Mouse (Mus musculus): ENCODE data around the gene Vmn1r55. TPM values are rescaled to one million over a fixed set of nuclear protein-coding genes. Genes with fewer than 3 reads are reported as not detected.
"Not testable (repeated sequence)": the region's sequence is repeated elsewhere in the genome, so short reads cannot be mapped to it uniquely, and the experiment has no call there.

Gene Vmn1r55
- polyA plus RNA-seq, 1 experiment from 2014 or later, result not detected

- DNase-seq (ENCODE audit: low spot score) (no peak), ATAC-seq (no peak)
- no peak overlapping the region for H3K4me3 ChIP-seq (ENCODE audit: low read depth, low read length)
- TF ChIP-seq EP300 (IDR thresholded peaks at IDR 0.05) (no peak), CTCF (IDR thresholded peaks at IDR 0.05) (no peak)
- no peak overlapping the region for H3K27ac ChIP-seq (ENCODE audit: low read length)
- no peaks in the 10 kb centered on the region for H3K27me3 ChIP-seq (replicated peaks; ENCODE audit: insufficient read depth, low read length)
- H3K4me1 ChIP-seq (ENCODE audit: insufficient read depth, low read depth, low read length), result peaks cover 7% of the 10 kb centered on the region
- H3K36me3 ChIP-seq (ENCODE audit: insufficient read depth, low read length), result peaks cover 12% of the 10 kb centered on the region; the same call in 1 of the 2 replicates
- WGBS, result 100% methylated on average over 1 of the region's 1 CpGs
- H3K4me2 ChIP-seq (replicated peaks; ENCODE audit: low read depth, low read length), result no peak overlapping the region
- H3K9ac ChIP-seq (replicated peaks; ENCODE audit: low read depth), result no peak overlapping the region
- H3K9me3 ChIP-seq (ENCODE audit: low read length), result no peaks in the 10 kb centered on the region
Observed at GRCm38 (mm10) chr7:5085512-5085911, 64.0 kb downstream of the Vmn1r55 start.

- Histone ChIP-seq H3K9ac (replicated peaks; ENCODE audit: low read depth) (no peak overlapping the region), H3K4me1 (ENCODE audit: insufficient read depth, low read depth, low read length) (peaks cover 7% of the 10 kb centered on the region), H3K4me2 (replicated peaks; ENCODE audit: low read depth, low read length) (no peak overlapping the region), H3K27me3 (replicated peaks; ENCODE audit: insufficient read depth, low read length) (no peaks in the 10 kb centered on the region), H3K9me3 (ENCODE audit: low read length) (no peaks in the 10 kb centered on the region), H3K4me3 (ENCODE audit: low read depth, low read length) (no peak overlapping the region), H3K36me3 (ENCODE audit: insufficient read depth, low read length) (peaks cover 5% of the 10 kb centered on the region; the same call in 1 of the 2 replicates), H3K27ac (ENCODE audit: low read length) (no peak overlapping the region)
- peak; percentile 38 for DNase-seq (ENCODE audit: low spot score)
- no peak for ATAC-seq
- 87% methylated on average over 18 of the region's 18 CpGs for WGBS
- TF ChIP-seq CTCF (IDR thresholded peaks at IDR 0.05) (no peak), EP300 (IDR thresholded peaks at IDR 0.05) (no peak)
Observed at GRCm38 (mm10) chr7:5083325-5084105, 66.0 kb downstream of the Vmn1r55 start.

GRCm38 (mm10) chr7:5081939-5082338, 67.5 kb downstream of the Vmn1r55 start:
- 78% methylated on average over 2 of the region's 2 CpGs for WGBS
- Histone ChIP-seq H3K9me3 (ENCODE audit: low read length) (no peaks in the 10 kb centered on the region), H3K4me2 (replicated peaks; ENCODE audit: low read depth, low read length) (no peak overlapping the region), H3K4me3 (ENCODE audit: low read depth, low read length) (no peak overlapping the region), H3K9ac (replicated peaks; ENCODE audit: low read depth) (no peak overlapping the region), H3K36me3 (ENCODE audit: insufficient read depth, low read length) (peaks cover 11% of the 10 kb centered on the region; the same call in 1 of the 2 replicates), H3K27ac (ENCODE audit: low read length) (no peak overlapping the region), H3K4me1 (ENCODE audit: insufficient read depth, low read depth, low read length) (peaks cover 7% of the 10 kb centered on the region), H3K27me3 (replicated peaks; ENCODE audit: insufficient read depth, low read length) (no peaks in the 10 kb centered on the region)
- peak; percentile 37 for DNase-seq (ENCODE audit: low spot score)
- no peak for ATAC-seq
- no peak for TF ChIP-seq CTCF (IDR thresholded peaks at IDR 0.05)
- TF ChIP-seq EP300 (IDR thresholded peaks at IDR 0.05), result no peak

GRCm38 (mm10) chr7:5081241-5081640, 68.2 kb downstream of the Vmn1r55 start:
- H3K9ac ChIP-seq (replicated peaks; ENCODE audit: low read depth), result no peak overlapping the region
- DNase-seq (ENCODE audit: low spot score) (no peak), ATAC-seq (no peak)
- H3K4me2 ChIP-seq (replicated peaks; ENCODE audit: low read depth, low read length), result peak overlapping the region; percentile 70
- TF ChIP-seq CTCF (IDR thresholded peaks at IDR 0.05), result no peak
- no peak for TF ChIP-seq EP300 (IDR thresholded peaks at IDR 0.05)
- H3K9me3 ChIP-seq (ENCODE audit: low read length), result no peaks in the 10 kb centered on the region
- H3K4me1 ChIP-seq (ENCODE audit: insufficient read depth, low read depth, low read length), result peaks cover 7% of the 10 kb centered on the region
- no peaks in the 10 kb centered on the region for H3K27me3 ChIP-seq (replicated peaks; ENCODE audit: insufficient read depth, low read length)
- peak overlapping the region; percentile 69; the same call in 1 of the 2 replicates for H3K4me3 ChIP-seq (ENCODE audit: low read depth, low read length)
- 42% methylated on average over 6 of the region's 6 CpGs for WGBS
- no peak overlapping the region for H3K27ac ChIP-seq (ENCODE audit: low read length)
- peaks cover 18% of the 10 kb centered on the region; the same call in 1 of the 2 replicates for H3K36me3 ChIP-seq (ENCODE audit: insufficient read depth, low read length)

- no peak for ATAC-seq
- Histone ChIP-seq H3K27me3 (replicated peaks; ENCODE audit: insufficient read depth, low read length) (no peaks in the 10 kb centered on the region), H3K9ac (replicated peaks; ENCODE audit: low read depth) (peak overlapping the region; percentile 79), H3K4me3 (ENCODE audit: low read depth, low read length) (peak overlapping the region; percentile 69), H3K4me1 (ENCODE audit: insufficient read depth, low read depth, low read length) (peaks cover 7% of the 10 kb centered on the region), H3K4me2 (replicated peaks; ENCODE audit: low read depth, low read length) (peak overlapping the region; percentile 70), H3K9me3 (ENCODE audit: low read length) (no peaks in the 10 kb centered on the region), H3K36me3 (ENCODE audit: insufficient read depth, low read length) (peaks cover 21% of the 10 kb centered on the region; the same call in 1 of the 2 replicates), H3K27ac (ENCODE audit: low read length) (peak overlapping the region; percentile 90)
- no peak for DNase-seq (ENCODE audit: low spot score)
- no peak for TF ChIP-seq EP300 (IDR thresholded peaks at IDR 0.05)
- no peak for TF ChIP-seq CTCF (IDR thresholded peaks at IDR 0.05)
- 7% methylated on average over 6 of the region's 6 CpGs for WGBS
Observed at GRCm38 (mm10) chr7:5080815-5081214, 68.7 kb downstream of the Vmn1r55 start.

GRCm38 (mm10) chr7:5080010-5080751, 69.3 kb downstream of the Vmn1r55 start, which contains the start of gene Epn1:
TSS of gene Epn1 (plus strand) at chr7:5080235.
- DNase-seq (ENCODE audit: low spot score) (peak; percentile 99), ATAC-seq (peak; percentile 99)
- Histone ChIP-seq H3K27ac (ENCODE audit: low read length) (peak within 1 kb of the TSS; percentile 90), H3K4me2 (replicated peaks; ENCODE audit: low read depth, low read length) (peak within 1 kb of the TSS; percentile 70), H3K4me3 (ENCODE audit: low read depth, low read length) (peak within 1 kb of the TSS; percentile 69), H3K9ac (replicated peaks; ENCODE audit: low read depth) (peak within 1 kb of the TSS; percentile 79), H3K4me1 (ENCODE audit: insufficient read depth, low read depth, low read length) (peaks cover 7% of the 10 kb centered on the region), H3K27me3 (replicated peaks; ENCODE audit: insufficient read depth, low read length) (no peaks in the 10 kb centered on the region), H3K36me3 (ENCODE audit: insufficient read depth, low read length) (peaks cover 21% of the 10 kb centered on the region; the same call in 1 of the 2 replicates), H3K9me3 (ENCODE audit: low read length) (no peaks in the 10 kb centered on the region)
- TF ChIP-seq EP300 (IDR thresholded peaks at IDR 0.05), result peak; percentile 22; the same call in 1 of the 2 replicates
- TF ChIP-seq CTCF (IDR thresholded peaks at IDR 0.05), result no peak
- WGBS, result under 1% methylated on average over 43 of the region's 81 CpGs

- H3K9ac ChIP-seq (replicated peaks; ENCODE audit: low read depth), result 0 out of 2 replicates have a peak overlapping the region, but pooled peaks have one; percentile 34
- peak overlapping the region; percentile 70 for H3K4me2 ChIP-seq (replicated peaks; ENCODE audit: low read depth, low read length)
- not testable (repeated sequence) for H3K4me1 ChIP-seq (ENCODE audit: insufficient read depth, low read depth, low read length); H3K9me3 ChIP-seq (ENCODE audit: low read length); DNase-seq (ENCODE audit: low spot score); H3K27me3 ChIP-seq (replicated peaks; ENCODE audit: insufficient read depth, low read length); ATAC-seq
- peak overlapping the region; percentile 69 for H3K4me3 ChIP-seq (ENCODE audit: low read depth, low read length)
- H3K27ac ChIP-seq (ENCODE audit: low read length), result peak overlapping the region; percentile 90
- peaks cover 16% of the 10 kb centered on the region; the same call in 1 of the 2 replicates for H3K36me3 ChIP-seq (ENCODE audit: insufficient read depth, low read length)
- WGBS, result 22% methylated on average over 7 of the region's 13 CpGs
Observed at GRCm38 (mm10) chr7:5079365-5080009, 70.0 kb downstream of the Vmn1r55 start.
